Mouse (Mus musculus) NIH3T3 (cell line): ENCODE data around the gene Mcu.

ENCODE experiments used
- DNase-seq: peaks from one replicate; pipeline ENCODE4 v3.0.0-alpha.2; 2012; ENCODE audit warnings: low read depth

Gene Mcu

GRCm38 (mm10) chr10:59532256-59532655 is 84.2 kb downstream of the Mcu start:
- DNase-seq: no peak

- DNase-seq: no peak
Measured at GRCm38 (mm10) chr10:59527819-59528218, 88.7 kb downstream of the Mcu start.

DNA sequence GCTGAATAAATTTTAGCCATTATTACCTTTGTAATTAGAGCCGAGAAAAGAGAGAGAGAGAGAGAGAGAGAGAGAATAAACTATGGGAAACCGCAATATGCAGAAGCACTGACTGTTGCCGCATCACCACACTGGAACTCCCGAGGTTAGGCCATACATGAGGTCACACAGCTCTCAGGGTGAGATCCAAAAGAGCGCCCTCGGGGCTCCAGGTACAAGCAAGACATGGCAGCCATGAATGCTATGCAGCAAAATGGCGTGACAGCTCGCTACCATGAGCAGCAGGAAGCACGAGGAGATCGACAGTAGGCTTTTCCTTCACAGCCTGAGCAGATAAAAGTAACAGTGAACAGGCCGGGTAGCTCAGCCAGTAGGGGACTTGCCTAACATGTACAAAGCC is 89.2 kb downstream of the Mcu start:
- no peak for DNase-seq

DNA sequence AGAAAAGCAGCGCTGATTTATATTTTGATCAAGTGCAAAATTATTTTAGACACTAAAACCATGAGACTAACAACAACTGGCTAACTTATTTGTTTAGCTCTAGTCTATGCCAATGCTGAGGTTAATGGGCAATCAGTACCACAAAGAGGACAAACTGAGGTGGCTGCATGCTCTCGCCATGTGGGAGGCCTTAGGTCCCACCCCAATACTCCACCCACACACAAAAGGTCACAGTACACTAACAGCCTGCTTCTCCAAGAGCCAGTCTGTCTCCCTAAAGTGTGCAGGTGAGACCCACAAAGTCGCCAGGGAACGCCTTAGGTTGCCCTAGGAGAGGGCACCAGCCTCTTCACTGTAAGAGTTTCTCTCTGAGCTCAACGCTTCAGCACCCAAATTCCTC is 91.8 kb downstream of the Mcu start:
- DNase-seq: no peak

DNA sequence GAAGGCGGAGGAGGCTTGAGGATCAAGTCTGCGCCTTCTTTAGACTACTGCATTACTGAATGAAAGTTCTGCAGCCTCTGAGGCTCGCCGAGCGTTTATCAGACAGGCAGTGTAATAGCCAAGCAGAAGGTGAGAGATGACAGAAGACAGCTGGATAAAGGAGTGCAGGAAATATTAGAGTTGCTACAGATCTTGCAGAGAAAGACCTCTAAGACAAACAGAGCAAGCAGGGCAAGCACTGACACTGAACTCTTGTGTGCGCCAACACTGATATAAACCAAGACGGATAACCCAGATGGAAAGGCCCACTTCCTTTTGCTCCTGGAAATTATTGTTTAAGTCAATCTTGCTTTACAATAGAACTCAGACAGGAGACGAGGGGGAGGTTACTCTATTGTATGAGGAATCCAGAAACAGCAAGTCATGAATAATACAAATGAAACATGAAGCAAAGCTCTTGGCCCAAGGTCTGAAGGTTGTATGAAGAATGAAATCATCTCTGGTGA is 92.6 kb downstream of the Mcu start:
- DNase-seq: no peak

DNA sequence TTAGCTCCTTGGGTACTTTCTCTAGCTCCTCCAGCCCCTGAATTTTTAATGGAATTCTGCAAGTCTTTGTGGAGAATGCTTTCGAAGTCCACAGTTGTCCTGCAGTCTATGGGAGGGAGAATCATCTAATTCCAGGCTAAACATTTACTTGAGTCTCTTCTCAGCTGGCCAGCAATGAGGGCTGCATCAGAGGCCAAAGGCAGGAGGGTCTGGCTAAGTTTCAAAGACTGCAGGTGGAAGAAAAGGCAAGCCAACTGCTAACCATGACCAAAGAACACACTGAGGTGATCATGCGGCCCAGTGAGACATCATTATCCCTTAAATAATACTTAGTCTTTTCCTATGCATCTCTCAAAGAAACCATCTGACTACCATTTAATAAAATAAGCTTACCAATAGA is 95.8 kb downstream of the Mcu start:
- DNase-seq: no peak

- DNase-seq: no peak
Measured at GRCm38 (mm10) chr10:59519411-59519810, 97.1 kb downstream of the Mcu start.

GRCm38 (mm10) chr10:59517201-59517600 is 99.3 kb downstream of the Mcu start:
- DNase-seq: no peak

DNA sequence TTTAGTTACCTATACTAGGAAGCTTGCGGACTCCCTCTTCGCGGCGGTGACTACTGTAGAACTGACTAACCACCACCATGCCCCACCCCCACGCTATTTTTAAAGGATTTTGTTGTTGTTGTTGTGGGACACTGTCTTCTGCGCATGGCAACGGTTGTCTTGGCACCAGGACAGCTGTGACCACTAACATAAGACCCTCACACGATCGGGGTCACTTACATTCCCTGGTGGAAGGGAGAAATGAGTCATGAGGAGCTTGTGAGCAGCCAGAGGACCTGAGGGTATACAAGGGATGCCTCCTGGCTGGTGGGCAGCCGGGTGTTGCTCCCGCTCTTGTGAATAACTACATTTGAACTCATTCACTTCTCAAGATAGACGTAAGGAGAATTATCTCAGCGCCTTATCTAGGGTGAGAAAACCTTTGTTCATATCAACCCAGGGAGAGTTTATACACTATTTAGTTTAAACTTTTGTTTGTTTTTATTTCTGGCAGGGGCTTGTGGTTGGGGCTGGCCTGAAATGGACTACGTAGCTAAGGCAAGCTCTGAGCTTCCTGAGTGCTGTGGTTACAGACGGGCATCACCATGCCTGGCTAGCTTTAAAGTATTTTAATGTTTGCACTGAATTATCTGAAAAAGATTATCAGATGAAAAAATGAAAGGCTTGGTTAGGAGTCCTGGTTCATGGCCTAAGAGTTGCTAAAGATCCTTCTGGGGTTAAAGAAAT is 101.6 kb downstream of the Mcu start:
- peak; percentile 52 for DNase-seq

DNA sequence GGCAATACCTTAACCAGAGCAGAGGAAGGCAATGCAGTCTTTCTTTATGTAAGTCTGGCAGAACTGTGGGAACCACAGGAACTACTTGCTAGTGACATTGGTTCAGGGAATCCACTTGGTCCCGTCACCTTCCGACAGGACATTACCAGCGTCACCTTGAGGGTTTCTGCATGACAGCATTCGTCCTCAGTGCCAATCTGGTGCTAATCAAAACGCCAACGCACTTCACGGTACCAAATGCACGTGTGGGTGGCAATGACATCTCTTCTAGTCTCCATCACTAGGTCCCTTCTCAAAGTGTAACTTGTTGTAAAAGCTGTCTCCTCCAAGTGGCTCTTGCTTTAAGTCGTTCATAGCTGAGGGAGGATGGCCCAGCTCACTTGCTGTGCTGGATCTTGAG is 104.3 kb downstream of the Mcu start:
- no peak for DNase-seq

DNA sequence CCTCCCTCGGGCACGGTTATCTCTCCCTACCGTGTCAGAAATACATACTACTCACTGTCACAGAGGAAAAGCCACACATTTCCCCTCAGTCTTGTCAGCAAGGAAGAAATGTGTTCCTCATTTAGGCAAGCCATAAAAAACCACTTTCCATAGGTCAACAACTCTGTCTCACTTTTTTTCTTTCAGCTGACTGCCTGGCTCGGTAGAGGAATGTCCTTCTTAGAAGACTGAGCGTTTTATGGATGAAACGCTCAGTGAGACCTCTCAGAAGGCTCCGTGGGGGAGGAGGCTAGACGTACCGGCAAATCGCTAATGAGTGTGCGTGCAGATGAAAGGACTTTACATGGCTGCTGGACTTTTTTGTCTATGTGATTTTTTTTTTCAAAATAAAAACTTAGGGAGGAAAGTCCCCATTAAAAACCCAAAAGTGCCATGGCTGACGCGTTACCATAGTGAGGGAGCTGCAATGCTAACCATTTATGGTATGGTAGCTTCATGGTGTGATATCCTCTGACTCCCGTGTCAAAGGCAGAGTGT is 105.0 kb downstream of the Mcu start:
- DNase-seq: peak; percentile 33

DNA sequence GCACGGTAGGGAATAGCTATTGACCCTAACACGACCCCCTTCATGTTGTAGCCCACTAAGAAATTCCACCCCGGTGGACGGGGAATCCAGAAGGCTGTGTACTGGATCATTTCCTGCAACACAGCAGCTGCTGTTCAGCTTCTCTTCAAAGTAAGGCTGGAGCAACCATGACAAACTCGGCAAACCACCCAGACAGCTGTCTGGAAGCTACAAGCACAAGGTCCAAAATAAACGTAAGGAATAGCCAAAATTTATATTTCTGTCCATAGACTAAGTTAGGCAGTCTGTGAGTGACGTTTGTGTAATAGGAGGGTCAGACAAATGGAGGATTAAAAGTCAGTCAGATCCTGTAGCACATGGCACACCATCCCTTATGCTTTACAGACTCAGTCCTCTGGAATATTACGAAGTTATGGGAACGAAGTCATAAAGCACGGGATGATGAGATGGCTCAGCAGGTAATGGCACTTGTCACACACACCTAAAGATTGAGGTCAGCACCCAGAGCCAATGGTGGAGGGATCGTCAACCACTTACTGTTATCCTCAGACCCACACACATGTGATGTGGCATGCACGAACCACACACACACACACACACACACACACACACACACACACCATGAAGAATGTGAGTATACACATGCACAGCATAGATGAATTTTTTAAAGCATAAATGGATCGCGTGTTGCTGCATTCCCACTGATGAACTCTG is 105.6 kb downstream of the Mcu start:
- peak; percentile 51 for DNase-seq

DNA sequence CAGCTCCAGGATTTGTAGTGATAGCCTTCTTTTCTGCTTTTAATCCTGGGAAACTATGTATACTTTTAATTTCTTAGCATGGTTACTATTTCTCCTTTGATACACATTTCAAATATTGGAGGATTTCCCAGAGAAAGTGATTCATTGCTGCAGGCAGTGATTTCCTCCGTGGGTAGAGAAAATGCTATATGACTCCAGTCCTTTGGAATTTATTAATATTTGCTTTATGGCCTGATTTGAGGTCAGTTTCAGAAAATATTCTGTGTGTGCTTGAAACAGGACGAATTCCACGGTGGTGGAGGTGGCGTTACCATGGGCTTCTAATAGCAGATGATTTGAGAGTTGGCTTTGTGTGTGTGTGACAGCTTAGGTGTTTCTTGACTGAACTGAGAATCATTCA is 107.3 kb downstream of the Mcu start:
- peak; percentile 88 for DNase-seq

GRCm38 (mm10) chr10:59506711-59507110 is 109.8 kb downstream of the Mcu start:
- DNase-seq: no peak

GRCm38 (mm10) chr10:59504291-59504690 is 112.2 kb downstream of the Mcu start:
- no peak for DNase-seq

DNA sequence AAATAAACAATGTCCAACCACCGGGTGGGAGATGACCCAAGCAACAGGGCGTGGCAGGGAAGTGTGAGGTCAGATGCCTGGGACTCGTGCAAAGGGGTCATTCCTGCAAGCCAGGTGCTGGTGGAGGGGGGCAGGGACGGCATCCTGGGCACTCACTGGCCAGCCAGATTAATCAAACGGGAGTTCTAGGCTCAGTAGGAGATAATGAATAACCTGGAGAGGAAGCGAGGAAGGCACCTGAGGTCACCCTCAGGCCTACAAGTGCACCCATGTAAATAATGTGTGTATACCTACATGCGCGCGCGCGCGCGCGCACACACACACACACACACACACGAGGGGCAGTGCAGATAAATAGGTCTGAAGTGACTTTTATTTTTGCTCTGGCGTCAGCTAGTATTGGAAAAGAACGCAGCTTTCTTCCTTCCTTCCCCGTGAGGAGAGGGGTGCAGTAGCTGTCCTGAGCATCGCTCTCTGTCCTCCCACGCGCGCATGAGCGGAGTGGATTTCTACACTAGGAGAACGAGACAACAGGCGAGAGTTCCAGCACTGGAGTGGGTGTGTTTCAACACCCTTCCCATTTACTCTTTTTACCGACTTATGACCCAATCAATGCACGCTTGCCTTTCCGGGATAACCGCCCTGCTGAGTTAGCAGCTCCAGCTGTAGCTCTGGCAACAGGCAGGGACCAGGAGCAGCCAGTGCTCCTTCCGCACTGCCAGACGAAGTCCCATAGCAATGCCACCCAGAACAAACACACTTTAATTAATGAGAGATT is 112.9 kb downstream of the Mcu start:
- DNase-seq: no peak

DNA sequence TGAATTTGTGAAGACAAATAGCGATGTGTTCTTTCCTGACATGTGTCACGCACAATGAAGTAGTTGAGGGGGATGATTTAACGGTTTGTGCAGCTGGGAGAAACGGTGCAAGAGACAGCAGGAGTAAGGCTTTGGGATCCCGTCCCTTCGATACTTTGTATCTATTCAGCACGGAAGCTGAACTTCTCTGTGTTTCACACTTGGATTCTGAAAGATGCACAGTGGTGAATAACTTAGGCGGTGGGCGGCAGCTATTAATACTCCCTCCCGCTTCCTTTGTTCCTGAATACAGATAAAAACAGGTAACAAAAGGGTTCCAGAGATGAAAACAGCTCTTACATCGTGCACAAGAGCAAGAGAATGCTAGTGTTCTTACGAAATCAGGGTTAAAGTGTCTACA is 114.1 kb downstream of the Mcu start:
- DNase-seq: no peak

GRCm38 (mm10) chr10:59501761-59502160 is 114.7 kb downstream of the Mcu start:
- no peak for DNase-seq

DNA sequence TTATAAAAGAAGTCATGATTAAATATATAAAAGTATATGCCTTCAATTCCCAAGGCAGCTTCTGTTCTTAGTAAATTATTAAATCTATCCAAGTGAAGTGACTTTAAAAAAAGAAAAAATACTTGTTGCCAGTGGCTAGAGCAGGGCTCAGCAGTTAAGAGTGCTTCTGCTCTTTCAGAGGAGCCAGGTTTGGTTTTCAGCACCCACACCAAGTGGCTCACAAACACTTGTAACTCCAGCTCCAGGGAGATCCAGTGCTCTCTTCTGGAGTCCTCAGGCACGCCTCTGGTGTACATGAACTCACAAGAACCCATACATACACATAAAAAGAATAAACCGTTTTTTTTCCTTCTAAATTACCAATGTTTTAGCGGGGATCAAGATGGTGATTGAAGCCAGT is 116.3 kb downstream of the Mcu start:
- no peak for DNase-seq

- no peak for DNase-seq
Measured at GRCm38 (mm10) chr10:59497019-59497418, 119.5 kb downstream of the Mcu start.

DNA sequence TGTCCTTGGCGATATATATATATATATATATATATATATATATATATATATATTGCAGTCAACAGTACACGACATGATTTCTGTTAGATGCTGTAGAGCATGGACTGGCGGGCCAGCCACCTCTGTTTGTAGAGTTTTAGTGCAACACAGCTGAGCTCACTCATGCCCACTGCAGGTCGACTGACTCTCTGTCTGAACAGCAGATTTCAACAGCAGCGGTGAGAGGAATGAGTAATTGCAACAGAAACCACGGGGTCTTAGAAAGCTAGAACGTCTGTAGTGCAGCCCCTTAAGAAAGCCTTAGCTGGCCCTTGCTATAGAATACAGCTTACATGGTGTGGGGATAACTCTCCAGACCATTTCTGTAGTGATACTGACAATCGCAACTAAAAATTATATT is 121.6 kb downstream of the Mcu start:
- no peak for DNase-seq

- peak; percentile 33 for DNase-seq
Measured at GRCm38 (mm10) chr10:59494044-59494443, 122.4 kb downstream of the Mcu start.

GRCm38 (mm10) chr10:59490920-59491319 is 125.6 kb downstream of the Mcu start:
- DNase-seq: no peak
